Mouse (Mus musculus): Measurements from ENCODE around the gene Olfr573-ps1. TPM values are rescaled to one million over a fixed set of nuclear protein-coding genes. Genes with fewer than 3 reads are reported as not detected.

Olfr573-ps1 gene
- polyA plus RNA-seq (2014; fragmentation: Nextera tagmentation; extraction: Ambion mirVana) = not detected in 2 replicates

DNA sequence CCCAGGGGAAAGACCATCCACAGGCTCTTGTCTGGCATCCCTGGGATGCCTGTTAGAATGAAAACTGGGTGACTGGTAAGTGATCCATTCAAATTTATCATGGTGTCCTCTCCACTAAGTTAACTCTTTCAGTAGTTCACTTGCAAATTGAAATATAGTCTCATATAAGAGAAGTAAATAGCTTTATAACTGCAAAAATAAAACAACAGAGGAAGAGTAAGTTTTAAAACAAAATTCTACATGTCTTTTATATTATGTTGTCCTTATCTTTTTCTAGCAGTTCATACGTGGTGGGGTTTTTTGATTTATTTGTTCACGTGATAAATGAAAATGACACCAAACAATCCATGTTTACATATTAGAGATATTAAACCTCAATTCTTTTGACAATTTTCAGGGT lies at the start of gene Olfr573-ps1:
Gene Olfr573-ps1, minus strand, starts transcription at position 101 of the 400 bp plus-strand sequence.
- H3K4me1 ChIP-seq (ENCODE audit: control insufficient read depth, insufficient read depth, low read length) = no peaks in the 10 kb centered on the region
- 93% methylated on average over 2 of the region's 2 CpGs for WGBS
- no peak for ATAC-seq (ENCODE audit: low read depth)

GRCm38 (mm10) chr7:102989224-102989623 lies 46.8 kb upstream of the Olfr573-ps1 start, which contains the start of gene Olfr578:
TSS of gene Olfr578 (minus strand) at chr7:102989324.
- H3K4me3 ChIP-seq (ENCODE audit: low read depth, low read length) = no peak within 1 kb of the TSS
- WGBS = 80% methylated on average over 3 of the region's 3 CpGs
- ATAC-seq (ENCODE audit: low read depth) = no peak
- no peaks in the 10 kb centered on the region for H3K27me3 ChIP-seq (ENCODE audit: control insufficient read depth, insufficient read depth, low read length)
- no peak within 1 kb of the TSS for H3K4me2 ChIP-seq (ENCODE audit: low read depth, low read length)
- no peaks in the 10 kb centered on the region for H3K36me3 ChIP-seq (ENCODE audit: control insufficient read depth, insufficient read depth, low read length)
- H3K27ac ChIP-seq (ENCODE audit: low read depth, low read length) = no peak within 1 kb of the TSS
- no peak within 1 kb of the TSS for H3K9ac ChIP-seq (replicated peaks; ENCODE audit: low read depth, low read length)
- H3K4me1 ChIP-seq (ENCODE audit: control insufficient read depth, insufficient read depth, low read length) = no peaks in the 10 kb centered on the region
- H3K9me3 ChIP-seq (ENCODE audit: control insufficient read depth, low read length) = no peaks in the 10 kb centered on the region

More for the DNA sequence above, at the start of gene Olfr573-ps1:
- Histone ChIP-seq H3K36me3 (ENCODE audit: control insufficient read depth, insufficient read depth, low read length) (no peaks in the 10 kb centered on the region), H3K9ac (replicated peaks; ENCODE audit: low read depth, low read length) (no peak within 1 kb of the TSS), H3K9me3 (ENCODE audit: control insufficient read depth, low read length) (no peaks in the 10 kb centered on the region), H3K27ac (ENCODE audit: low read depth, low read length) (no peak within 1 kb of the TSS), H3K4me2 (ENCODE audit: low read depth, low read length) (no peak within 1 kb of the TSS), H3K4me3 (ENCODE audit: low read depth, low read length) (no peak within 1 kb of the TSS), H3K27me3 (ENCODE audit: control insufficient read depth, insufficient read depth, low read length) (no peaks in the 10 kb centered on the region)

DNA sequence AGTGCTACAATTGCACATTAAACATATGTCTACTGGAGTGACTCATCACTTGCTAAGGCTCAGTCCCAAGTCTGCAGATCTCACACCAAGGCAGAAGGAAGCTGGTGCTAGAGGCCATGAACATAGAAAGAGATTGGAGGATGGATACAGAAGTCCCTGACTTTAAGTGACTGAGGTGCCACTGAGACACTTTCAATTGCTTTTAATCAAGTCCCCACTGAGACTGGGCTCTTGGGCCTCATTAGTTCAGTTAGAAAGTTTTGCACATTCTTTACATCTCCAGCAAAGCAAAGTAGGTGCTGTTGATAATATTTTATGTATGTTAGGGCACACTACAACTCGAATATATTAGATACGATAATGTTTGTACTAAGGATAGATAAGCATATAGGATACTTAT lies 33.5 kb upstream of the Olfr573-ps1 start, which contains the start of gene Olfr577:
Gene Olfr577, minus strand, starts transcription at position 101 of the 400 bp plus-strand sequence.
- H3K4me1 ChIP-seq (ENCODE audit: control insufficient read depth, insufficient read depth, low read length) = no peaks in the 10 kb centered on the region
- H3K27me3 ChIP-seq (ENCODE audit: control insufficient read depth, insufficient read depth, low read length) = no peaks in the 10 kb centered on the region
- H3K9me3 ChIP-seq (ENCODE audit: control insufficient read depth, low read length) = no peaks in the 10 kb centered on the region
- no peak for ATAC-seq (ENCODE audit: low read depth)
- no peak within 1 kb of the TSS for H3K9ac ChIP-seq (replicated peaks; ENCODE audit: low read depth, low read length)
- H3K4me2 ChIP-seq (ENCODE audit: low read depth, low read length) = no peak within 1 kb of the TSS
- WGBS = 90% methylated on average over 2 of the region's 2 CpGs
- no peak within 1 kb of the TSS for H3K4me3 ChIP-seq (ENCODE audit: low read depth, low read length)
- no peaks in the 10 kb centered on the region for H3K36me3 ChIP-seq (ENCODE audit: control insufficient read depth, insufficient read depth, low read length)
- H3K27ac ChIP-seq (ENCODE audit: low read depth, low read length) = no peak within 1 kb of the TSS

DNA sequence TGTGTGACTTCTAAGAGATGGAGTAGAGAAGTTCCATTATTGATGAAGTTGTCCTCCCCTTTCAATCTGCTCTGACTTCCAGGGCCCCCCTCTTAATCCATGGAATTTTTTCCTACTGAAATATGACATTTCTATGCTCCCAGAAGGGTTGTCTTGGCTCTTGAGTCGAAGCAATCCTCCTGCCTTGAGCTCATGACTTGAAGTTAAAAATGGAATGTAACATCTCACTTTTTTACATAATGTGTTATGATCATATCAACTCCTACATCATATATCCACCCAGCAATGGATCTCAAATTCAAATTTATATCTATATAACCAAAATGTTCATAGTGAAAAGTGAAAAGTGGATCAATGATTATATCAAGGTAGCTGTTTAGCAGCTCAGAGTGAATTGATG lies 32.0 kb upstream of the Olfr573-ps1 start:
- Histone ChIP-seq H3K36me3 (ENCODE audit: control insufficient read depth, insufficient read depth, low read length) (no peaks in the 10 kb centered on the region), H3K9me3 (ENCODE audit: control insufficient read depth, low read length) (no peaks in the 10 kb centered on the region), H3K4me1 (ENCODE audit: control insufficient read depth, insufficient read depth, low read length) (no peaks in the 10 kb centered on the region), H3K27ac (ENCODE audit: low read depth, low read length) (no peak overlapping the region), H3K4me3 (ENCODE audit: low read depth, low read length) (no peak overlapping the region), H3K27me3 (ENCODE audit: control insufficient read depth, insufficient read depth, low read length) (no peaks in the 10 kb centered on the region), H3K9ac (replicated peaks; ENCODE audit: low read depth, low read length) (no peak overlapping the region), H3K4me2 (ENCODE audit: low read depth, low read length) (no peak overlapping the region)
- WGBS = 53% methylated on average over 1 of the region's 1 CpGs
- ATAC-seq (ENCODE audit: low read depth) = no peak

- Histone ChIP-seq H3K9ac (replicated peaks; ENCODE audit: low read depth, low read length) (no peak within 1 kb of the TSS), H3K4me3 (ENCODE audit: low read depth, low read length) (no peak within 1 kb of the TSS), H3K27ac (ENCODE audit: low read depth, low read length) (no peak within 1 kb of the TSS), H3K36me3 (ENCODE audit: control insufficient read depth, insufficient read depth, low read length) (no peaks in the 10 kb centered on the region), H3K27me3 (ENCODE audit: control insufficient read depth, insufficient read depth, low read length) (no peaks in the 10 kb centered on the region), H3K4me2 (ENCODE audit: low read depth, low read length) (no peak within 1 kb of the TSS), H3K9me3 (ENCODE audit: control insufficient read depth, low read length) (no peaks in the 10 kb centered on the region), H3K4me1 (ENCODE audit: control insufficient read depth, insufficient read depth, low read length) (no peaks in the 10 kb centered on the region)
- 62% methylated on average over 2 of the region's 2 CpGs for WGBS
- ATAC-seq (ENCODE audit: low read depth) = no peak
Observed at GRCm38 (mm10) chr7:102962360-102962759, 20.0 kb upstream of the Olfr573-ps1 start, which contains the start of gene Olfr576. TSS of gene Olfr576 (plus strand) at chr7:102962660.

DNA sequence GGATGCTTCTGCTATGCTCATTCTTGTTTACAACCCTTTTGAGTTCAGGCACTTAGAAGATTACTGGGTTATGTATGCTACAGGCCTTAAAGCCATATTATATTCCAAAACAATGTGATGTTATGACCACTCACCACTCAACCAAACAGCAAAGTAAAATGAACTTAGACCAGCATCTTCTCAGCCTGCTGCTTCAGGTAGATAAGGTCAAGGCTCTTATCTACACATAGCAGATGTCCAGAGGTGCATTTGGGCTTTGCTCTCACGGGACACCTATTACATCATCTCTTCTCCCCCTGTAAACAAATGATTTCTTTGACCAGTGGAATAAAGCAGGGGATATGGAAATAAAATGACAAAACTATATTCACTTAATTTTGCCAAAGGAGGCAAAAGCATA lies 16.2 kb upstream of the Olfr573-ps1 start, which contains the start of gene Olfr575:
Gene Olfr575, minus strand, starts transcription at position 183 of the 400 bp plus-strand sequence.
- Histone ChIP-seq H3K4me1 (ENCODE audit: control insufficient read depth, insufficient read depth, low read length) (no peaks in the 10 kb centered on the region), H3K36me3 (ENCODE audit: control insufficient read depth, insufficient read depth, low read length) (no peaks in the 10 kb centered on the region), H3K4me2 (ENCODE audit: low read depth, low read length) (no peak within 1 kb of the TSS), H3K27me3 (ENCODE audit: control insufficient read depth, insufficient read depth, low read length) (no peaks in the 10 kb centered on the region), H3K4me3 (ENCODE audit: low read depth, low read length) (no peak within 1 kb of the TSS), H3K9me3 (ENCODE audit: control insufficient read depth, low read length) (no peaks in the 10 kb centered on the region), H3K9ac (replicated peaks; ENCODE audit: low read depth, low read length) (no peak within 1 kb of the TSS), H3K27ac (ENCODE audit: low read depth, low read length) (no peak within 1 kb of the TSS)
- no peak for ATAC-seq (ENCODE audit: low read depth)
- 72% methylated on average over 1 of the region's 1 CpGs for WGBS

- ATAC-seq (ENCODE audit: low read depth) = no peak
- 81% methylated on average over 3 of the region's 3 CpGs for WGBS
- H3K4me1 ChIP-seq (ENCODE audit: control insufficient read depth, insufficient read depth, low read length) = no peaks in the 10 kb centered on the region
- H3K27ac ChIP-seq (ENCODE audit: low read depth, low read length) = no peak overlapping the region
- no peak overlapping the region for H3K4me3 ChIP-seq (ENCODE audit: low read depth, low read length)
- H3K4me2 ChIP-seq (ENCODE audit: low read depth, low read length) = no peak overlapping the region
- H3K27me3 ChIP-seq (ENCODE audit: control insufficient read depth, insufficient read depth, low read length) = no peaks in the 10 kb centered on the region
- no peaks in the 10 kb centered on the region for H3K36me3 ChIP-seq (ENCODE audit: control insufficient read depth, insufficient read depth, low read length)
- no peaks in the 10 kb centered on the region for H3K9me3 ChIP-seq (ENCODE audit: control insufficient read depth, low read length)
- H3K9ac ChIP-seq (replicated peaks; ENCODE audit: low read depth, low read length) = no peak overlapping the region
Observed at GRCm38 (mm10) chr7:102958137-102958536, 15.8 kb upstream of the Olfr573-ps1 start.

GRCm38 (mm10) chr7:102950732-102951131 lies 8.4 kb upstream of the Olfr573-ps1 start:
- no peak overlapping the region for H3K9ac ChIP-seq (replicated peaks; ENCODE audit: low read depth, low read length)
- H3K36me3 ChIP-seq (ENCODE audit: control insufficient read depth, insufficient read depth, low read length) = no peaks in the 10 kb centered on the region
- 69% methylated on average over 1 of the region's 1 CpGs for WGBS
- H3K4me1 ChIP-seq (ENCODE audit: control insufficient read depth, insufficient read depth, low read length) = no peaks in the 10 kb centered on the region
- H3K9me3 ChIP-seq (ENCODE audit: control insufficient read depth, low read length) = no peaks in the 10 kb centered on the region
- H3K27ac ChIP-seq (ENCODE audit: low read depth, low read length) = no peak overlapping the region
- no peak overlapping the region for H3K4me3 ChIP-seq (ENCODE audit: low read depth, low read length)
- no peaks in the 10 kb centered on the region for H3K27me3 ChIP-seq (ENCODE audit: control insufficient read depth, insufficient read depth, low read length)
- no peak for ATAC-seq (ENCODE audit: low read depth)
- H3K4me2 ChIP-seq (ENCODE audit: low read depth, low read length) = no peak overlapping the region

- WGBS = 100% methylated on average over 1 of the region's 1 CpGs
- no peaks in the 10 kb centered on the region for H3K9me3 ChIP-seq (ENCODE audit: control insufficient read depth, low read length)
- no peak for ATAC-seq (ENCODE audit: low read depth)
Observed at GRCm38 (mm10) chr7:102948167-102948566, 5.8 kb upstream of the Olfr573-ps1 start, which contains the start of gene Olfr574. TSS of gene Olfr574 (plus strand) at chr7:102948467.

More at GRCm38 (mm10) chr7:102948167-102948566, 5.8 kb upstream of the Olfr573-ps1 start, which contains the start of gene Olfr574:
- H3K4me1 ChIP-seq (ENCODE audit: control insufficient read depth, insufficient read depth, low read length) = no peaks in the 10 kb centered on the region
- no peak within 1 kb of the TSS for H3K9ac ChIP-seq (replicated peaks; ENCODE audit: low read depth, low read length)
- no peaks in the 10 kb centered on the region for H3K27me3 ChIP-seq (ENCODE audit: control insufficient read depth, insufficient read depth, low read length)
- no peak within 1 kb of the TSS for H3K4me3 ChIP-seq (ENCODE audit: low read depth, low read length)
- H3K27ac ChIP-seq (ENCODE audit: low read depth, low read length) = no peak within 1 kb of the TSS
- no peaks in the 10 kb centered on the region for H3K36me3 ChIP-seq (ENCODE audit: control insufficient read depth, insufficient read depth, low read length)
- H3K4me2 ChIP-seq (ENCODE audit: low read depth, low read length) = no peak within 1 kb of the TSS
